Mouse (Mus musculus): ENCODE measurements around the gene Armcx3. TPM values are rescaled to one million over a fixed set of nuclear protein-coding genes. Genes with fewer than 3 reads are reported as not detected.

Gene Armcx3
- total RNA-seq (2015): 30.8 and 31.5 TPM in 2 replicates
- 28.1 and 33.9 TPM in 2 replicates for total RNA-seq (2017)

GRCm38 (mm10) chrX:134756434-134757292 lies at the start of gene Armcx3:
TSS of gene Armcx3 (plus strand) at chrX:134756595.
- peak; percentile 85 for ATAC-seq (replicated peaks; ENCODE audit: poor library complexity)

DNA sequence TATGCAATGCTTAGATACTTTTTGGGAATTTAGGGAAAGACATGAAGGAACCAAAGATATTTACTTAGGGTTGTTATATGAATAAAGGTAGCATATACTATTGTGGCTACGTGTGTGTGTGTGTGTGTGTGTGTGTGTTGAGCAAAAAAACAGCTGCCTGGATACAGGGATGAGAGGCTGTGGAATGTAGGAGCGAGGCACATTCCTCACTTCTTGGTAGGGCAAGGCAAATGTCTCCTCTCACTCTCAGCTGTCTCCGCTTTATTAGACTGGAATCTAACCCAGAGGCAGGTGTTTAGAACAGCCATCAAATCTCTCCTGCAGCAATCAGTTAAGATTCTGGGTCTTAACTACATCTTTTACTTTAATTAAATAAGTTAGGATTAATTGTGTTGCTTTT lies 39.5 kb upstream of the Armcx3 start:
- ATAC-seq (replicated peaks; ENCODE audit: poor library complexity): no peak

GRCm38 (mm10) chrX:134717752-134718308 lies 38.6 kb upstream of the Armcx3 start, which contains the start of gene Armcx1:
TSS of gene Armcx1 (plus strand) at chrX:134717963.
- peak; percentile 97 for ATAC-seq (replicated peaks; ENCODE audit: poor library complexity)

DNA sequence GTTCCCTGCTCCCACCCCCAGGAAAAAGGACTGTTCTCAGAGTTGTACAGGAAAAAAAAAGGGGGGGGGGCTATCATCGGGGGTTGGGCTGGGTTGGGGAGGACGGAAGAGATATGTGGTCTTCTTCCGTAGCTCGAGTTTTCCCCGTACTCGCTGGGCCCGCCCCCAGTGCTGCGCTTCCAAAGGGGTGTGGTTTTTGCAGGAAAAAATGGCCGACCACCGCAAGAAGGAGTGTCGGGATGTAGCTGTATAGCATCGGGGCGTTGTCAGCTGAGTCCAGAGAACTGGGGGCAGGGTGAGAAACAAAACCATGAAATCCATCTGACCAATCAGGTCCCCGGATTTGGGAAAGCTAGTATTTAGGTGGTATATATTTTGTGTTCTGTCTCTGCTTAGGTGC lies 37.9 kb upstream of the Armcx3 start:
- peak; percentile 77 for ATAC-seq (replicated peaks; ENCODE audit: poor library complexity)

GRCm38 (mm10) chrX:134723762-134724161 lies 32.6 kb upstream of the Armcx3 start:
- peak; percentile 29; the same call in 1 of the 2 replicates for ATAC-seq (replicated peaks; ENCODE audit: poor library complexity)

- peak; percentile 82 for ATAC-seq (replicated peaks; ENCODE audit: poor library complexity)
Observed at GRCm38 (mm10) chrX:134729778-134730177, 26.6 kb upstream of the Armcx3 start.

DNA sequence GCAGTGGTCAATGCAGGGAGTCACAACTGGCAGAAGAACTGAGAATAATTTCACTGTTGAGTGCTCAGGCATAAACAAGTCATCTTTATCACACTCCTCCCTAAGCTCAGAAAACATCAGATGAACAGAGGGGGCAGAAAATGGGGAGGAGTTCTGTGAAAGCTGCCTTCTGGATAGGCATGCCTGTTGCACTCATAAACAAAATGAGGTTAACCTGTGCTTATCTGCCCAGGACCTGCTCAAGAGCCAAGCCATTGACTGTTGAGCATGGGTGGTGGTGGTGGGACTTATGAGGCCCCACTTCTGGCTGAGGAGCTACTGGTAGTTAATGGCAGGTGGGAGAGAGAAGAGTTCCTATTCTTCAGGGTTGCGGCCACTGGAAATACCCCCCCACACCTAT lies 18.6 kb upstream of the Armcx3 start:
- ATAC-seq (replicated peaks; ENCODE audit: poor library complexity): peak; percentile 35

GRCm38 (mm10) chrX:134739160-134739559 lies 17.2 kb upstream of the Armcx3 start:
- ATAC-seq (replicated peaks; ENCODE audit: poor library complexity): peak; percentile 49

DNA sequence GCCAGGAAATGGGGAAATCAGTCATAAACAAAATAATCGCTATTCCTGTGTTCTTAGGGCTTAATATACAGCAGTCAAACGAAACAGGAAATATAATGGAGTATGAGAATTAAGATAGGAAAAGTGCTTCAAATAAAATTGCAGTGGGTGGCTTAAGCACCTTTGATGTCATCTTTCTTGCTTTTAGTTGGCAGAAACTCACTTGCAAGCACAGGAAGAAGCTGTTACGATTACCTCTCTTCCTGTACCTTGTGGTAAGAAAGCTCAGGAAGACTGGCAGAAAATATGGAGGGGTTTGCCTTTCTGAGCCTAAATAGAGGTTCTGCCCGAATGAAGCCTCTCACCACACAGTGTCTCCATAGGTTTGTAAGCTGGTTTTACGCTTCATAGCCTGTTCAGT lies 14.5 kb upstream of the Armcx3 start:
- no peak for ATAC-seq (replicated peaks; ENCODE audit: poor library complexity)

DNA sequence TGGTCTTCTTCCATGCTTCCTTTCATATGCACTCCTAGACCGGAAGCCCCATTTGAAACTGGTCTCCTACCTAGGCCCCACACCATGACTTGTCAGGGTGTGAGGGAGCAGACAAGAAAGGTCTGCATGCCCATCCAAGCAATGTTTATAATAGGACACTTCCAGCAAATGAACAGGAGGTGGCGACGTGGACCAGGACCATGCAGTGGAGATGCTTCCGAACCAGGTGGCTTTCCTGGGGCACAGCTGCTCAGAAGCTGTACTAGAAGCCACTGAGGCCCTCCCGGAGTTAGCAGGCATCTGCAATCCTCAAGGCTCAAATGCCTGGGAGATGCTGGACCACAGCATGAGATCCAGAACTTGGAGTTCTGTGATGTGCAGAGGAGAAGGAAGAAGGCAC lies 9.9 kb upstream of the Armcx3 start:
- ATAC-seq (replicated peaks; ENCODE audit: poor library complexity): peak; percentile 69

GRCm38 (mm10) chrX:134750764-134751592 lies 5.4 kb upstream of the Armcx3 start, which contains the start of gene Armcx6:
TSS of gene Armcx6 (minus strand) at chrX:134751417.
- peak; percentile 90 for ATAC-seq (replicated peaks; ENCODE audit: poor library complexity)

- ATAC-seq (replicated peaks; ENCODE audit: poor library complexity): no peak
Observed at GRCm38 (mm10) chrX:134751910-134752309, 4.5 kb upstream of the Armcx3 start.

DNA sequence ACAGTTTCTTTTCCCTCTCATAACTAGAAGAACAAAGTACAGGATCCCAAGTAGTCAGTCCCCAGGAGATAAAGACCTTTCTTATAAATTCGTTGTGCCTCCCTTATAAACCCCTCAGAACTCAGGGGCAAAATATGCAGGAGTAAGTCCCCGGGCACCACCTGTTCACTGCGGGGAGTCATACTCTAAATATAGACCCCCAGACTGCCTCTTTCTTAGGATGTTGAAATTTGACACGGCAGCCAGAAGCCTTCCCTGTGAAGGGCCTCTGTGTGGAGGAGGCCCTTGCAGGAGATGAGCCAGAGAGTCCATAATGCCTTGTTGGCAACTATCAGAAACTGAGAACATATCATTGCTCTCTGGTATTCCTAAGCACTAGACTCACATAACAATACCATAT lies 3.8 kb upstream of the Armcx3 start:
- no peak for ATAC-seq (replicated peaks; ENCODE audit: poor library complexity)

DNA sequence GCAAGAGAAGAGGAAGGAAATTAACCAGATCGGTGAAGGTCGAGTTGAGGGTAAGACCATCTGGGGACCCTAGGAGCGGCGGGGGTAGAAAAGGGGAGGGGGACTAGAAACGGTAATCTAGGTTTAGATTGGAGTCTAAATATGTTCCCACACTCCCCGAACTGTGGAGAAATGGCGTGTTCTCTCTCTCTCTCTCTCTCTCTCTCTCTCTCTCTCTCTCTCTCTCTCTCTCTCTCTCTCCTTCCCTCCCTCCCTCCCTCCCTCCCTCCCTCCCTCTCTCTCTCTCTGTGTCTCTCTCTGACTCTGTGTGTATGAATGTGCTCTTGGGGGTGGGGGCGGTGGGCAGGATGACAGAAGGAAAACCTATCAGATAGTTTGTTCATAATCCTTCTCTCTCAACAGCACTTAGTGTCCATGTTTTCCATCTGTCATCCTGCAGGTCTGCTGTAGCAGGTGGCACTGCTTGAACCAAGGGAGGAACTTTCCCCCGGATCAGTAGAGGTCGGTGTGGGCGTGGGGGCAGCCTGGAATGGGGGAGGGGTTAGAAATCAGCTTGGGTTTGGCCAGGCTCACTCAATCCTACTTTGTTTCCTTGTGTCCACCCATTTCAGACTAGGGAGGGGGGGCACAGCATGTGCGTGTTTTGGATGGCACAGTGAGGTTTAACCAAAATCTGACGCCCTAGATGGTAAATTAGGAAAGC lies 1.0 kb downstream of the Armcx3 start:
- peak; percentile 25; the same call in 1 of the 2 replicates for ATAC-seq (replicated peaks; ENCODE audit: poor library complexity)

- 0 out of 2 replicates have a peak, but pooled peaks have one; percentile 23 for ATAC-seq (replicated peaks; ENCODE audit: poor library complexity)
Observed at GRCm38 (mm10) chrX:134763428-134764198, 7.2 kb downstream of the Armcx3 start.

GRCm38 (mm10) chrX:134787728-134788127 lies 31.3 kb downstream of the Armcx3 start:
- ATAC-seq (replicated peaks; ENCODE audit: poor library complexity): peak; percentile 34; the same call in 1 of the 2 replicates

GRCm38 (mm10) chrX:134807833-134808754 lies 51.7 kb downstream of the Armcx3 start:
- ATAC-seq (replicated peaks; ENCODE audit: poor library complexity): peak; percentile 53

DNA sequence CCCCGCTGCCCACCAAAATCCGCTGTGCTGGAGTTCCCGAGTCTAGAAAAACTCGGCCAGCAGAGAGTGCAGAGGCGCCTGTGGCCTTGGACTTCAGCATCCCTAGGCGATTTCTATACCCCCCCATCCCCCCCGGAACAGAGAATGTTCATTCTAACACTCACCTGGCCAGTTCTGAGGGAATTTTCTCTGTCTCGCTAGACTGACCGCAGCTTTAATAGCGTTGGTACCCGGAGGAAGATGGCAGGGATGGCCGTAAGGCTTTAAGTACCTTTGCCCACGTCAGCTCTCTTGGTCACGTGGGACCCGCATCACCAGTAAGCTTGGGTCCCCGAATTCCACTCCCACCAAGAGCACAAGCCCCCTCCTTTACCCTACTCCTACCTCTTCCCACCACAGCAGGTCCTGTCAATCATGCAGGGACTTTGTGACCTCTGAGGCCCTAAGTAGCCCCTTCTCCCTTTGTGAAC lies 52.4 kb downstream of the Armcx3 start, which contains the start of gene Armcx2:
TSS of gene Armcx2 (minus strand) at position 467 of the 470 bp plus-strand sequence.
- ATAC-seq (replicated peaks; ENCODE audit: poor library complexity): peak; percentile 91

Measured in megakaryocyte progenitor cell, adult 5-6 weeks (primary cell).